Mouse (Mus musculus): ENCODE measurements around the gene Tipin.
A peak's percentile ranks its signal among the peaks of the same experiment; 100 is the strongest.
"Not testable (repeated sequence)": the region's sequence is repeated elsewhere in the genome, so short reads cannot be mapped to it uniquely, and the experiment has no call there.

The Tipin gene

GRCm38 (mm10) chr9:64281105-64281780, at the start of gene Tipin:
TSS of gene Tipin (plus strand) at chr9:64281581.
- peak; percentile 93 for DNase-seq (ENCODE audit: low read depth, low spot score)

DNA sequence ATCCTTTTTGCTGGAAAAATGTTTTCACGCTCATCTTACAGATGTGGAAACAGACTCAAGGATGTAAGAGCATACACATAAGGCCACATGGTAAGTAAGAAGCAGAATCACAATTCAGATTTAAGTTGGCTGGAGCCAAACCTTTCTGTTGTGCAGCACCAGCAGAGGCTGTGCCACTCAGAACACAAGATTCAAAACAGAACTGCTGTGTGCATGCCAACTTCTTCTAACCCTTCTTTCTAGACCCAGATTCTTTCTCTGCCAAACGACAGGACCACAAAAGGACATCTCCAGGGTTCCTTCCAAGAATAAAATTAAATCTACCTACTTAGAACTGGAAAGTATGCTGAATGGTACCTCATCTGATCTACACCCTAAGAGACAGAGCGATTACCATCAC, 49.7 kb upstream of the Tipin start:
- DNase-seq (ENCODE audit: low read depth, low spot score), result no peak

DNA sequence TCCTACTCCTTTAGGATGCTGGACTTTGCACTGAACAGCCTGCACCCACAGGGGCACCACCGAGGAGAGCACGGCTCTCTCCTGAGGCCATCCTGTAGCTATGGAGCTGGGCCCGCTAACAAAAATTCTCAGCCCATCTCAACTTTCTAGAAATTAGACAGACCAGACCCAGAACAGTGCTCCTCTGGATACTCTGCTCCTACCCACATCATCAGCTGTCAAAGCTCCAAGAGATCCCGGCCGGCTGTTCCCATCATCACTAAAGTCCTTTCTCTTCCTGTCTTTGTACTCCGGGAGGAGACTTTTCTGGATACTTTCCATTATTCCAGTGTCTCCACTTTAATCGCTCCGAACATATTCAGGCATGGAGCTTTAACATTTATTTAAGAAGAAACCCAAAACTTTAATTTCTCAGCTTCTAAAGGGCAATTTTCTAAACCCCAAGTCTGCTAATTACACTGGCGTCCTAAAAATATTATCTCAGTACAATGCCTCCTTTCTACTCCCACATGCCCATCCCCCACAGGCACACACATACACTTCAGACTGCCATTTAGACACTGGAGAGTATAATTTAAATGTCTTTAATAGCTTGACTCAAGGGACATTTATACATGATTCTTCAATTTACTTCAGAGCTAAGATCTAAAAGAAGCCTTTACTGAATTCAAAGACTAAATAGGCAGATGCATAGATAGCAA, 49.0 kb upstream of the Tipin start:
- DNase-seq (ENCODE audit: low read depth, low spot score), result no peak

- DNase-seq (ENCODE audit: low read depth, low spot score), result peak; percentile 49
Measured at GRCm38 (mm10) chr9:64233656-64234055, 47.7 kb upstream of the Tipin start.

GRCm38 (mm10) chr9:64234768-64235435, 46.5 kb upstream of the Tipin start, which contains the start of gene Uchl4:
TSS of gene Uchl4 (plus strand) at chr9:64235201.
- no peak for DNase-seq (ENCODE audit: low read depth, low spot score)

DNA sequence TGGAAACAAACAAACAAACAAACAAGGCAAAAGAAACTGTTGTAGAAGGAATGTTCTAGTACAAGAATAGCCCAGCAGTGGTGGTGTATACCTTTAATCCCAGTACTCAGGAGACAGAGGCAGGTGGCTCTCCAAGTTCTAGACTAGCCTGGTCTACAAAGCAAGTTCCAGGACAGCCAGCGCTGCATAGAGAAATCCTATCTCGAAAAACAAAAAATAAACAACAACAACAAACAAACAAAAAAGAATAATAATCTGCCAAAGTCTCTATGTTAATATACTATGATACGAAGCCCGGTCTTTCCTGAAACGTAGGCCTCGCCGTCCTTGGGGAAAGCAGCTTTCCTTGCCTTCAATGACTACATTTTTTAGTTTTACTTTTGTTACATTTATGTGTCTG, 45.3 kb upstream of the Tipin start:
- DNase-seq (ENCODE audit: low read depth, low spot score), result no peak

GRCm38 (mm10) chr9:64240116-64240515, 41.3 kb upstream of the Tipin start:
- DNase-seq (ENCODE audit: low read depth, low spot score), result no peak

- no peak for DNase-seq (ENCODE audit: low read depth, low spot score)
Measured at GRCm38 (mm10) chr9:64240681-64241080, 40.7 kb upstream of the Tipin start.

DNA sequence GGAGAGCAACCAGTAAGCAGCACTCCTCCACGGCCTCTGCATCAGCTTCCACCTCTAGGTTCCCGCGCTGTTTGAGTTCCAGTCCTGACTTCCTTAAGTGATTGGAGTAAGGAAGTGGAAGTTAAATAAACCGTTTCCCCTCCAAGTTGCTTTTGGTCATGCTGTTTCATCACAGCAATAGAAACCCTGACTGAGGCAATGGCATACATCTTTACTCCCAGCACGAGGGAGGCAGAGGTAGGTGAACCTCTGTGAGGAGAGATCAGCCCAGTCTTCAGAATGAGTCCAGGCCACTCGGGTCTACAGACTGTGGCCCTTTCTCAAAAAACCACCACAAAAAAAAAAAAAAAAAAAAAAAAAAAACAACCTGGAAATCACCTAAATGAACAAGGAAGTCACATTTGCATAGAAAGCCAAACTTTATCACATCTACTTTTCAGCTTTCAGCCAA, 39.0 kb upstream of the Tipin start:
- DNase-seq (ENCODE audit: low read depth, low spot score), result no peak

DNA sequence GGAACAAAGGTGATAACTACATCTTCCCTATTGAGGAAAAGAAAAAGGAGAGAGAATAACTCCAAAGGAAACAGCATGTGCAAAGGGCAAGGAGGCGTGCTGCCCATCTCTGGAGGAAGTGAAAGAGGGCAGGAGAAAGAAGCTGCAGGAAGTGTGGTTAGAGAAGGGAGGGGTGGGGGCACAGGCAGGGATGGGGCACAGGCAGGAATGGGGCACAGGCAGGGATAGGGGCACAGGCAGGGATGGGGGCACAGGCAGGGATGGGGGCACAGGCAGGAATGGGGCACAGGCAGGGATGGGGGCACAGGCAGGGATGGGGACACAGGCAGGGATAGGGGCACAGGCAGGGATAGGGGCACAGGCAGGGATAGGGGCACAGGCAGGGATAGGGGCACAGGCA, 32.0 kb upstream of the Tipin start:
- DNase-seq (ENCODE audit: low read depth, low spot score), result no peak

DNA sequence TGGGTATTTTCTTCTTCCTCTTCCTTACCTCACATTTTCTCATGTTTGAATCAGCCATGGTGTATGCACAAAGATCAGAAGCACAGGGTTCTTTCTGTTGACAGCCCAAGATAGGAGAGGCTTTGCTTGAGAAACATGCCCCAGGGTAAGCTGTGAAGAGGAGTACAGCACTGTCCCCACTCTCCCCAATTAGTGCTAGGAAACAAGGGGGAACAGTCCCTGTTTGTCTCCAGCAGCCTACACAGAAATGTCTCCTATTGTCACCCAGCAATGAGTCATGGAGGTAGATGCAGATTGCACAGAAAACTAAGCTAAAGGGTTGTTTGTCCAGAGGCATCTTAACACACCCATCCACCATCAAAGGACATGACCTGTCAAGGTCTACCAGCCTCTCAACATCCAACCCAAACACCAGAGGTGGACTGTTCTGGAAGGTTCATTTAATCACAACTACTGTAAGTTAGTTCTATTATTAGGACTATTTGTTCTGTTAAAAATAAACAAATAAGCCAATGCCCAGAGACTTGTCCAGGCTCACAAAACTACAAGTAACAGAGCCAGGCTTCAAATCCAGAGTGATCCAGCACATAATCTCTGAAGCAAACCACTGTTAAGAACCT, 31.2 kb upstream of the Tipin start:
- no peak for DNase-seq (ENCODE audit: low read depth, low spot score)

- DNase-seq (ENCODE audit: low read depth, low spot score), result no peak
Measured at GRCm38 (mm10) chr9:64252591-64253020, 28.8 kb upstream of the Tipin start.

- DNase-seq (ENCODE audit: low read depth, low spot score), result peak; percentile 99
Measured at GRCm38 (mm10) chr9:64253021-64253904, 28.1 kb upstream of the Tipin start, which contains the start of gene Map2k1. TSS of gene Map2k1 (minus strand) at chr9:64253631.

GRCm38 (mm10) chr9:64255422-64255821, 26.0 kb upstream of the Tipin start:
- DNase-seq (ENCODE audit: low read depth, low spot score), result no peak

DNA sequence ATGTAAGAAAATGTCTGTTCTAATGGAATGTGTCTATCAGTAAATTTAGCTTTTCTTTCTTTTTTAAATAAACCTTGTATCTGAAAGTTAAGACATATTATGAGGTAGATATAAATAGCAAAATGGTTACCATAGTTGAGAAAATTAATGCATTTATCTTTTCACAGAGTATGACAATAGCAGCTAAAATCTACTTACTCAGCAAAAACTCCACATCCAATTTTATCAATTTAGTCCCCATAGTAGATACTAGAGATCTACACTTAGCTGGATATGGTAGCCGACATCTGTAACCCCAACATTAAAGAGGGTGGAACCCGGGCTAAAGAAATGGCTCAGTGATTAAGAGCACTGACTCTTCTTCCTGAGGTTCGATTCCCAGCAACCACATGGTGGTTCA, 25.2 kb upstream of the Tipin start:
- DNase-seq (ENCODE audit: low read depth, low spot score), result no peak

DNA sequence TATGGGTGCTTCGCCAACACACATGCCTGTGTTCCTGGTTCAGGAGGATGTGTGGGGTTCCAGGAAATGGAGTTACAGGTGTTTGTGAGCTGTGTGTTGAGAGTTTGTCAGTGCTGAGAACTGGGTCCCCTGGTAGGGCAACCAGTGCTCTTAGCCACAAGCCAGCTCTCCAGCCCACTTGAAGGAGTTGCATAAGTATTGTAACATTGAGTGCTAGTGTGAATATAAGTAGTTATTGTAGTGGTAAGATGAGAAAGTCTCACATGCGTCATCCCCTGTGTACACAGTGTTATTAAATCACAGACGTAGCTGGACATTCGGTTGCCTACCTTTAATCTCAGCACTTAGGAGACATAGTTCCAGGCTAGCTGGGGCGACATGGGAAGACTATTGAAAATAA, 21.5 kb upstream of the Tipin start:
- DNase-seq (ENCODE audit: low read depth, low spot score), result no peak

DNA sequence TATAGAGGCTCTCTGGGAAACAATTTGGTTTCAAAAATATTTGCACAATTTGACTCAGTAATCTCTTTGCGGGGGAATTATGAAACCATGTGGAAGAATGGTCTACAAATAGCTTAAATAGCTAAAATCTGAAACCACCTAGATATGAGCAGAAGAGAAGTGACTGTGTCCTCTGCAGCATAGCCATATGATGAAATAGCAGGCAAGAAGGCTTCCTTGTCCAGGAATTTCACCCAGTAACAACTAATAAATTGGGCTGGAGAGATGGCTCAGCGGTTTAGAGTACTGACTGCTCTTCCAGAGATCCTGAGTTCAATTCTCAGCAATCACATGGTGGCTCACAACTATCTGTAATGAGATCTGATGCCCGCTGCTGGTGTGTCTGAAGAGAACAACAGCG, 20.4 kb upstream of the Tipin start:
- DNase-seq (ENCODE audit: low read depth, low spot score), result no peak

DNA sequence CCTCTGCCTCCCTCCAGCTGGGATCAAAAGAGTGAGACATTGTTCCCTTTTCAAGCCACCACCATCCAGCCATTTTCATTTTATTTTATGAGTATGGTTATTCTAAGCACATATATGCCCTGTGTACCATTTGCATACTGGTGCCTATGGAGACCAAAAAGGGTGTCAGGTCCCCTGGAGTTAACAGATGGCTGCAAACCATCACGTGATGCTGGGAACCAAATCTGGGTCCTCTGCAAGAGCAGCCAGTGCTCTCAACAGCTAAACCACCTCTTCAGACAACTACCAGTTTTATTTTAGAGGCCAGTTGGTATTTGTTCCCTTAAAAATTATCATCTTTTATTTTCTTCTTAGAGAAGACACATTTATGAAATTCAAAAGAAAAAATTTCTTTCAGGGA, 16.6 kb upstream of the Tipin start:
- DNase-seq (ENCODE audit: low read depth, low spot score), result no peak

DNA sequence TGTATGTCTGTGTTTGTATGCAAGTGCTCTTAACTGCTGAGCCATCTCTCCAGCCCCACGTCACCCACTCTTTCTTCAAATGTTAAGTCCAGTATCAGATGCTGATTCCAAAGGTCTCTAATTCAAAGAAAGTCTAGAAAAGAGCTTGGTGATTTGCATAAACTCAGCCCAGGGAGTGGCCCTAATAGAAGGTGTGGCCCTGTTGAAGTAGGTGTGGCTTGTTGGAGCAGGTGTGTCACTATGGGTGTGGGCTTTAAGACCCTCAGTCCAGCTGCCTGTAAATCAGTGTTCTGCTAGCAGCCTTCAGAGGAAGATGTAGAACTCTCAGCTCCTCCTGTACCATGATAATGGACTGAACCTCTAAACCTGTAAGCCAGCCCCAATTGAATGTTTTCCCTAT, 14.2 kb upstream of the Tipin start:
- no peak for DNase-seq (ENCODE audit: low read depth, low spot score)

- no peak for DNase-seq (ENCODE audit: low read depth, low spot score)
Measured at GRCm38 (mm10) chr9:64268196-64268595, 13.2 kb upstream of the Tipin start.

- DNase-seq (ENCODE audit: low read depth, low spot score), result not testable (repeated sequence)
Measured at GRCm38 (mm10) chr9:64268836-64269235, 12.5 kb upstream of the Tipin start.

Measured in embryo, embryonic 11.5 days (tissue).